Mouse (Mus musculus) embryonic facial prominence, embryonic 15.5 days (tissue): ENCODE data around the gene Gnai2. TPM values are rescaled to one million over a fixed set of nuclear protein-coding genes. Genes with fewer than 3 reads are reported as not detected.

ENCODE experiments used
- ATAC-seq: fragments of 200-750 bp; cut with Nextera tagmentation; 2 replicates; pipeline ENCODE4 v1.8.0; 2017; ENCODE audit warnings: low read depth, moderate TSS enrichment; ENCODE audit not compliant: insufficient number of reproducible peaks, low FRiP score, low TSS enrichment
- H3K27ac ChIP-seq: fragments of 300-500 bp; sonication (generic); replicated peaks from 2 replicates; pipeline ENCODE4 v1.5.1; 2015; ENCODE audit warnings: mild to moderate bottlenecking, inconsistent platforms
- H3K27me3 ChIP-seq: fragments of 300-500 bp; sonication (generic); 2 replicates; pipeline ENCODE4 v1.6.1; 2015; ENCODE audit warnings: inconsistent platforms
- H3K36me3 ChIP-seq: fragments of 300-500 bp; sonication (generic); 2 replicates; pipeline ENCODE4 v1.6.1; 2015; ENCODE audit warnings: mild to moderate bottlenecking, inconsistent platforms
- H3K4me1 ChIP-seq: fragments of 300-500 bp; sonication (generic); 2 replicates; pipeline ENCODE4 v1.6.1; 2015; ENCODE audit warnings: inconsistent platforms
- H3K4me2 ChIP-seq: fragments of 300-500 bp; sonication (generic); replicated peaks from 2 replicates; pipeline ENCODE4 v1.6.1; 2015; ENCODE audit warnings: mild to moderate bottlenecking, inconsistent platforms
- H3K4me3 ChIP-seq: fragments of 300-500 bp; sonication (generic); replicated peaks from 2 replicates; pipeline ENCODE4 v1.5.1; 2015; ENCODE audit warnings: mild to moderate bottlenecking, inconsistent platforms
- H3K9ac ChIP-seq: fragments of 300-500 bp; sonication (generic); 2 replicates; pipeline ENCODE4 v1.6.1; 2015; ENCODE audit warnings: inconsistent platforms
- H3K9me3 ChIP-seq: fragments of 300-500 bp; sonication (generic); replicated peaks from 2 replicates; pipeline ENCODE4 v1.6.1; 2016; ENCODE audit warnings: inconsistent platforms
- WGBS: fragments of 180-500 bp; shearing (Covaris S2); methylation state at CpG from one replicate; pipeline ENCODE4 v1.1.7; 2015; 5-methylcytosine and 5-hydroxymethylcytosine counted together
- polyA plus RNA-seq: library from polyadenylated mRNA; unstranded; fragments of >200 nt; fragmentation: Nextera tagmentation; extraction: Ambion mirVana; gene quantifications from 2 replicates; pipeline ENCODE4 v1.2.1, GENCODE M21; 2015

Gnai2 gene
- polyA plus RNA-seq, 1 experiment from 2014 or later: 459 TPM

DNA sequence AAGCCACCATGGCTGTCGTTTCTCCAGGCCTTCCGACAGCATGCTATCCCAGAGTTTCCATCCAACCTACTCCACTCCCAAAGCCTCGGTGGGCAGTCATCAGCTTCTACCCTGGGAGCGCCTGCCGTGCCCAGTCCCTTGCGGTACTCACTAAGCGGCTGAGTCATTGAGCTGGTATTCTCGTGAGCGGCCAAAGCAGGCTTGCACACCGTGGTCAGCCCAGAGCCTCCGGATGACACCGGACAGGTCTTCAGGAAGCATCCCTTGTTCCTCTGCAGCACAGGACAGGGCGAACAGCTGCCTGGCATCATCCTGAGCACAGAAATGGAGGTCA lies 15.7 kb downstream of the Gnai2 start:
- Histone ChIP-seq H3K27me3 (no peaks in the 10 kb centered on the region), H3K4me1 (peaks cover 35% of the 10 kb centered on the region), H3K36me3 (peaks cover 87% of the 10 kb centered on the region), H3K9me3 (no peaks in the 10 kb centered on the region), H3K4me2 (no peak overlapping the region), H3K9ac (no peak overlapping the region), H3K4me3 (no peak overlapping the region), H3K27ac (peak overlapping the region; percentile 71; the same call in 1 of the 2 replicates)
- ATAC-seq: 0 out of 2 replicates have a peak, but pooled peaks have one; percentile 1
- WGBS: 79% methylated on average over 13 of the region's 13 CpGs

DNA sequence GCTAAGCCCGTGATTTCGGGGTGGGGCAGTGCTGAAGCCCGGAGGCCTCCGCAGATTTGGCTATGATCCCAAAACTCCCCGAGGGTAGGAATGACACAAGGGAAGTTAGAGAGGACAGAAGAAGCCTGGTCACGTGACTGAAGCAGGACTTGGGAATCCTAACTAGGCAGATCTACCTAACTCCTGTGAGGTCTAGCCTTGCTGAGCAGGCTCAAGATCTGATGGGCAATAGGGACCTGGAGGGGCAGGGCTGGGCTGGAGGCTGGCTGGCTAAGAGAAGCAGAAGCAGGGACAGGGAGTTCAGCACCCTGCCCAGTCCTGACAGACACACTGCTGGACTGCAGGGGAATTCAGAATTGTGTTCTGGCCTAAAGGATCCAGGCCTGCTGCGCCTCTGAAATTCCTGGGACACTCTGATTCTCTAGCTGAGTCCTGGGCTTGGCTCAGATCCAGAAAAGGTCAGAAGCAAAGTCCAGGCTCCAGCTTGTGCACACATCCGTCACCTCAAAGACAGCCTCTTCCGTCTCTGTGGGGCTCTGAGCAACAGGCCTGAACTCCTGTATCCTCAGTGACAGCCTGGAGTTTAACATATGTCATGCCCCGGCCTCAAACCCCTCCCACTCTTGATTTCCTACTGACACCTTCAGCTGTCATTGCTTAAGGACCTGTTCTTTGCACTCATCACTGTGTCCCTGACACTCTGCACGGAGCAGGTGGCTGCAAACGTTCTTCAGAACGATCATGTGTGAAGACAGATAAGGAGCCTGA lies 16.2 kb downstream of the Gnai2 start:
- ATAC-seq: peak; percentile 7; the same call in 1 of the 2 replicates
- WGBS: 45% methylated on average over 13 of the region's 13 CpGs
- Histone ChIP-seq H3K9me3 (no peaks in the 10 kb centered on the region), H3K9ac (no peak overlapping the region), H3K27me3 (no peaks in the 10 kb centered on the region), H3K4me3 (no peak overlapping the region), H3K27ac (peak overlapping the region; percentile 71), H3K4me2 (no peak overlapping the region), H3K36me3 (peaks cover 86% of the 10 kb centered on the region), H3K4me1 (peaks cover 33% of the 10 kb centered on the region)

DNA sequence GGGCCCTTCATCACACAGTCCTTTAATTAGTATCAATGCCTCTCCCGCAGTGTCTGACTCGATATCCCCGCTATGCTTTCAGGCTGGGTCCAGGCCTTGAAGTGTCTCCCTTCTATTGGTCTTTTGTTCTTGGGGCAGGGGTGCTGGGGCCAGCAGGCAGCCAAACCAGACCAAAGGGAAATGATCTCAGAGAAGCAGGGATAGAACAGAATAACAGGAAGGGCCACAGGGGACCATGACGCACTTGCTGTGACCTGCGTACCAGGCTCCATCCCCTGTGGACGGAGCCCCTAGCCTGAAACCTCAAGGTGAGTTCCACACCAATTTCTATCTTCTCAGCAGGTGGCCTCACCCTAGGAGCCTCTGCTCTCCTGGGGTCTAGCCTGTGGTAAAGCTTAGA lies 17.1 kb downstream of the Gnai2 start:
- H3K4me3 ChIP-seq: no peak overlapping the region
- H3K9me3 ChIP-seq: no peaks in the 10 kb centered on the region
- peaks cover 82% of the 10 kb centered on the region for H3K36me3 ChIP-seq
- peak overlapping the region; percentile 71; the same call in 1 of the 2 replicates for H3K27ac ChIP-seq
- H3K9ac ChIP-seq: no peak overlapping the region
- no peaks in the 10 kb centered on the region for H3K27me3 ChIP-seq
- H3K4me2 ChIP-seq: no peak overlapping the region
- peaks cover 40% of the 10 kb centered on the region for H3K4me1 ChIP-seq
- no peak for ATAC-seq
- WGBS: 78% methylated on average over 6 of the region's 6 CpGs

DNA sequence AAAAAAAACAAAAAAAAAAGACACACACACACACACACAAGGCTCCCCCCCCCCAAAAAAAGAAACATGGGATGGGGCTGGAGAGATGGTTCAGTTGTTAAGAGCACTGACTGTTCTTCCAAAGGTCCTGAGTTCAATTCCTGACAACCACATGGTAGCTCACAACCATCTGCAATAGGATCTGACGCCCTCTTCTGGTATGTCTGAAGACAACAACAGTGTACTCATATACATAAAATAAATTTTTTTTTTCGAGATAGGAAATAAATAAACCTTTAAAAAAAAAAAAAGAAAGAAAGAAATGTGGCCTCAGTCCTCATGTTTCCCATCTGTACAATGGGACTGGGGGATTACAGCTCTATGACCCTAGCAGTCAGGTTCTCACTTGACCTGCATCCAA lies 17.7 kb downstream of the Gnai2 start:
- Histone ChIP-seq H3K27ac (no peak overlapping the region), H3K36me3 (peaks cover 76% of the 10 kb centered on the region), H3K9ac (no peak overlapping the region), H3K4me1 (peaks cover 46% of the 10 kb centered on the region), H3K4me2 (no peak overlapping the region), H3K27me3 (no peaks in the 10 kb centered on the region), H3K4me3 (no peak overlapping the region), H3K9me3 (no peaks in the 10 kb centered on the region)
- ATAC-seq: no peak
- WGBS: 73% methylated on average over 2 of the region's 2 CpGs

DNA sequence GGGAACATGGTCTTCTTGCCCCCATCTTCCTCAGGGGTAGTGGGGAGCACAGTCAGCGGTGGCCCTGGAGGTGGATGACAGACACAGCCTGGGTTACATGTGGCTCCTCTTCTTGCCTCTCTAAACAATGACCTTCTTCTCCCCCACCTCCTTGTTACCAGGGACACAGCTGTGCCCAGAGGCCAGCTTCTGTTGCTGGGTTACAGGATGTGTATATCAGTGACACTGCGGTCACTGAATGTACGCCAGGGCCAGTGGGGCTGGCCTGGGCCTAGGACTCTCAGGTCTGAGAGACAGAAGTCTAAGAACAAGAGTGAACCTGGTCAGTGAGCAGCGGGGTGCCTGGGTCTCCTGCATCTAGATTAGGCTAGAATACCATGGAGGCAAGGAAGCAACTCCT lies 20.1 kb downstream of the Gnai2 start:
- Histone ChIP-seq H3K36me3 (peaks cover 63% of the 10 kb centered on the region), H3K9ac (no peak overlapping the region), H3K27me3 (no peaks in the 10 kb centered on the region), H3K27ac (peak overlapping the region; percentile 34; the same call in 1 of the 2 replicates), H3K4me1 (peaks cover 54% of the 10 kb centered on the region), H3K4me3 (no peak overlapping the region), H3K9me3 (no peaks in the 10 kb centered on the region), H3K4me2 (no peak overlapping the region)
- ATAC-seq: no peak
- WGBS: 65% methylated on average over 4 of the region's 4 CpGs

DNA sequence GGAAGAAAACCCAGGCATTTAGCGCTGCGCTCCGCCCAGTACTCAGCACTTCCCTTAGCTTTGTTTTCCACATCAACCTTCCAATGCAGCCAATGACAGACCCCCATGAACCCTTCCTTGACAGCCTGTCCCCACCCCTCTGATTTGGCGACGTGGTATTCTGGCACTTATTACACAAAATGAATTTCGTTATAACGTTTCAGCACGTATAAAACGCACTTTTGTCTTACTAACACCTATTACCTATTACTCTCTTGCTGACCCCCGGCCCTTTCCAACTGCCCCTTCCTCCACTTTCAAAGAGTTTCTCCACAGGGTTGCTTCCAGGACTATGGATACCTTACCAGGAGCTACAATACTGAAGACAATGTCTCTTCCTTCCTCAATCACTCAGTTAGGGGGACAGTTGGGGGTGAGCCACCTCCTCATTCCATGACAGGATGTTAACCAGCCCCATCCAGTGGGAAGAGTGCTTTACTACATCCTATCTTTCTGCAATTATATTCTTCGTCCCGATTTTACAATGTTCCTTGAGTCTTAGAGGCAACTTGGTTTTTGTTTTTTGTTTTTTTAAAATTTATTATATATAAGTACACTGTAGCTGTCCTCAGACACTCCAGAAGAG lies 22.1 kb downstream of the Gnai2 start:
- WGBS: 8% methylated on average over 12 of the region's 12 CpGs
- Histone ChIP-seq H3K27me3 (no peaks in the 10 kb centered on the region), H3K36me3 (peaks cover 43% of the 10 kb centered on the region), H3K27ac (peak overlapping the region; percentile 95), H3K9me3 (no peaks in the 10 kb centered on the region), H3K4me1 (peaks cover 53% of the 10 kb centered on the region), H3K4me2 (peak overlapping the region; percentile 75), H3K9ac (no peak overlapping the region; the same call in 1 of the 2 replicates), H3K4me3 (peak overlapping the region; percentile 42)
- ATAC-seq: no peak

DNA sequence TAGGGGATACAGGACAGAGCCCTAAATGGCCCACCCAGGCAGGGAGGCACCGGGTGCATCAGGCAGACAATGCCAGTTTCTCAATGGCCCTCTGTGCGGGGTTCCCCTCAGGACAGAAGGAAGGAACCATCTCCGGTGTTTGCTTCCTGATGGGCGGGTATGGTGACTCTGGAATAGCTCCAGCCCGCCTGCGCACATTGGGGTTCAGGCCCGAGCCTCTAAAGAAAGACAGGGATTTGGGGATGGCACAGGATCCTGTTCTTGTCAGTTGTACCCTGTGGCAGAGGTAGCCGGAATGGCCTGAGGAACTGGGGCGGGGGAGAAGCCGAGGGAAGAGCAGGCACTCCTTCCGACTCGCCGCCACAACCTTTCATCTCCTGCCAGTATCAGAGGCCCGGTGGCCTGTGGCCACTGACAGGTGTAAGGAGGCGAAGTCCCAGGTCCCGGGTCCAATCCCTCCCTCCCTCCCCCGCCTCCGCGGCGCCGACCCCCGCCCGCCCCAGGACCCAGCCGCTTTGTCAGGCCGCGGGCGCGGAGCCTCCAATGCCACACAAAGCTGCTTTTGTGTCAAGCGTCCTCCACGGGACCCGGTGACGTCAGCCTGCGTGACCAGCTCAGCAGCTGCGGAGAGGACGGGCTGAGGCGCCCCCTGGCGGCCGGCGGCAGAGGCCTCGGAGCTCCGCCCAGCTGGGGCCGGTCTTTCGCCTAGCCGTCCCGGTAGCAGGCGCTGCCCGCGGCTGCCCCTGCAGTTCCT lies 22.8 kb downstream of the Gnai2 start:
- Histone ChIP-seq H3K4me2 (peak overlapping the region; percentile 75), H3K9ac (peak overlapping the region; percentile 37), H3K9me3 (no peaks in the 10 kb centered on the region), H3K4me1 (peaks cover 58% of the 10 kb centered on the region), H3K36me3 (peaks cover 36% of the 10 kb centered on the region), H3K27me3 (no peaks in the 10 kb centered on the region), H3K4me3 (peak overlapping the region; percentile 42), H3K27ac (peak overlapping the region; percentile 95)
- peak; percentile 92 for ATAC-seq
- 5% methylated on average over 38 of the region's 48 CpGs for WGBS

DNA sequence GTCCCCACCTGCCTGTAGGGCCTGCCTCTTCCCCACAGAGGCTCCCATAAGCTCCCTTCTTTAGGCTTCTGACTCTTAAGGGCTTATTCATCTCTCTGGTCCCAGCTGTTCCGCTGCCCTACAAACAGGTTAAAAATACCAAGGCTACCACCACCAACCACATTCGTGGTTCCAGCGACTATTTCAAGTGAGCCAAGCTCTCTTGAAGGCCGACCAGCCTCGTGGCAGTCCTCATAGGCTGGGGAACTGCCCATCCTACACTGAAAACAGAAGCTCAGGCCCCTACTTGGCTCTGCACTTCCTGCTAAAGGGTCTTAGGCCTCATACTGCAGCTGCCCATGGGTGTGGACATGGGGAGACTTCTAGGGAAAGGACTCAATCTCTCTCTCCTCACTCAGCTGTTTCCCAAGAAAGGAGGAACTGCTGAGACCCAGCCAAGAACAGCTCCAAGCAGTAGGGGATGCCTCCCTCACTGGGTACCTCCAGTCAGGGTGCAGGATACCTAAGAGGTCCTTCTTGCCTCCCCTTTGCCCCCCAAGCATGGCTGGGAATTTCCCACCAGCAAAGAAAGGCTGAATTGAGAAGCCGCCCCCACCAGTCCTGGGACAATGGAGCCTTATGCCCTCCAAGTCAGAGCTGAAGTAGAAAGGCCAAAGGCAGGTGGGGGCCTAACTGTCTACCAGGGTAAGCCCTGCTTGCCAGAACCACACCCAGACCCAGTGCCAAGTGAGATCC lies 23.5 kb downstream of the Gnai2 start:
- Histone ChIP-seq H3K27me3 (no peaks in the 10 kb centered on the region), H3K4me2 (peak overlapping the region; percentile 75), H3K9me3 (no peaks in the 10 kb centered on the region), H3K9ac (peak overlapping the region; percentile 37; the same call in 1 of the 2 replicates), H3K36me3 (peaks cover 30% of the 10 kb centered on the region), H3K4me3 (peak overlapping the region; percentile 42; the same call in 1 of the 2 replicates), H3K27ac (peak overlapping the region; percentile 95), H3K4me1 (peaks cover 66% of the 10 kb centered on the region)
- ATAC-seq: no peak
- 72% methylated on average over 6 of the region's 6 CpGs for WGBS

DNA sequence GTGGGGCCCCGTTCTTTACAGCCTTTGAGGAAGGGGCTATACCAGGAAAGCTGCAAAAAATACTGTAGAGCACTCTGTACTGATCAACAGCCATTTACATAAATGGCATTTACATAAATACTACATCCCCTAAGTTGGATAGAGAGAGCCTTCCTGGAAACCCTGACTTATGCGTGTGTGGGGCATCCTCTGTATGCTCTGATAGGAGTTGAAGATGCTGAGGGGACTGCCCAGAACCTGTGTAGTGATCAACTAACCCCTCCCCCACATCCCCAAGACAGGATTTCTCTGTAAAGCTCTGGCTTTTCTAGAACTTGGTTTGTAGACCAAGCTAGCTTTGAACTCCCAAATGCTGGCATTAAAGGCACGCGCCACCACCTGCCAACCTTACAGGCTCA lies 25.7 kb downstream of the Gnai2 start:
- 58% methylated on average over 4 of the region's 4 CpGs for WGBS
- Histone ChIP-seq H3K4me1 (peaks cover 85% of the 10 kb centered on the region), H3K9me3 (no peaks in the 10 kb centered on the region), H3K4me2 (no peak overlapping the region), H3K9ac (no peak overlapping the region), H3K27me3 (no peaks in the 10 kb centered on the region), H3K36me3 (peaks cover 8% of the 10 kb centered on the region), H3K4me3 (no peak overlapping the region), H3K27ac (0 out of 2 replicates have a peak overlapping the region, but pooled peaks have one; percentile 12)
- no peak for ATAC-seq

DNA sequence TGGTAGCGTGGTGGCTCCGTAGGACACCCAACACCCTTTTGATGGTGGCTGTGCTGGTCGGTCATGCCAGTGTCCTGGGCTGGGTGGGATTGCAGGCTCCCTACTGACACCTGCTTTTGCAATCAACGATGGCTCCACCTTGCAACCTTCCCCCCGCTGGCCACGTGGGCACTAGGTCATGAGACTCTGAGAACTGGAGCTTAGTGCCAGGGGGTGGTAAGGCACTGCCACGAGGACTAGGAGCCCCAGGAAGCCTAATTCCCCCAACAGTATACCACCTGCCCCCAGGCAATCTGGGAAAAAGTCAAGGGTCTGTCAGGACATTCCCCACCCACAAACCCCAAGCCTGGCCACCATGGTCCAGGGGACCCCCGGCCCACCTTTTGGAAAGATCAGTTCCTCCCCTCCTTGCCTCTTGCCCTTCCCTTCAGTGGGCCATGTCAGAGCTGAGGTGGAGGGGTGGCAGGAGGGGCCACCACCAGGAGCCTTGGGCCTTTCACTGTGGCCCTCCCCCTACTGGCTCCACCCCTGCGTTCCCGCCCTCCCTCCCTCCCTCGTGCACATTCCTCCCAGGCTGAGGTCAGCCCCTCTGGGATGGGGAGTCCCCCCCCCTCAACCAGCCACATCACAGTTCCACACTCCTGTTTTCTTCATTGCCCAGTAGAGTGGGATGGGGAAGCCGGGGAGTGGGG lies 26.3 kb downstream of the Gnai2 start, which contains the start of gene Sema3b:
TSS of gene Sema3b (minus strand) at position 489 of the 692 bp plus-strand sequence.
- H3K27ac ChIP-seq: peak within 1 kb of the TSS; percentile 95
- H3K9me3 ChIP-seq: no peaks in the 10 kb centered on the region
- 35% methylated on average over 12 of the region's 12 CpGs for WGBS
- ATAC-seq: no peak
- H3K4me2 ChIP-seq: 0 out of 2 replicates have a peak within 1 kb of the TSS, but pooled peaks have one; percentile 35
- peaks cover 86% of the 10 kb centered on the region for H3K4me1 ChIP-seq
- no peaks in the 10 kb centered on the region for H3K27me3 ChIP-seq
- no peak within 1 kb of the TSS for H3K4me3 ChIP-seq
- 0 out of 2 replicates have a peak, but pooled peaks cover 4% of the 10 kb centered on the region for H3K36me3 ChIP-seq
- H3K9ac ChIP-seq: no peak within 1 kb of the TSS
